Mouse (Mus musculus) kidney, adult 9 months (tissue): ENCODE measurements around the gene Olfr845.

Experiments
- DNase-seq: peaks from one replicate; pipeline ENCODE4 v3.0.0; 2022

Gene Olfr845

GRCm38 (mm10) chr9:19336157-19336556, at the start of gene Olfr845:
Olfr845 (plus strand) TSS chr9:19336457.
- no peak for DNase-seq

DNA sequence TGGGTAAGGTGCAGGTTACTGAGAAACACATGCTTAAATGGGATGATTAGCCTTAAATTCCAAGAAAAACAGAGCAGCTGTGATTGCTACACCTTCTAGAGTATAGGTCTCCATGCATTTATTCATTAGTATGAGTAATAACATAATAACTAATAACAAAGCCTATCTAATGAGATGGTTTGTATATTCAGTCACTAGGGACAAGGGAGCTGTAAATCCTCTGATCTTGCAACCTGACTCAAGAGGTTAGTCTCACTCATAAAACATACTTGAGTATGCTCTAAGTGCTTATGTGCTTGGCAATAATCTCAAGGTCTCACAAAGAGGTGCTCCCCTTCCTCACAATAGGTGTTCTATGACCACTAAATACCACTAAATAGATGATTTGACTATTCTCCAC, 20.2 kb upstream of the Olfr845 start, which contains the start of gene Olfr844:
TSS of gene Olfr844 (plus strand) at position 301 of the 400 bp plus-strand sequence.
- DNase-seq = no peak

DNA sequence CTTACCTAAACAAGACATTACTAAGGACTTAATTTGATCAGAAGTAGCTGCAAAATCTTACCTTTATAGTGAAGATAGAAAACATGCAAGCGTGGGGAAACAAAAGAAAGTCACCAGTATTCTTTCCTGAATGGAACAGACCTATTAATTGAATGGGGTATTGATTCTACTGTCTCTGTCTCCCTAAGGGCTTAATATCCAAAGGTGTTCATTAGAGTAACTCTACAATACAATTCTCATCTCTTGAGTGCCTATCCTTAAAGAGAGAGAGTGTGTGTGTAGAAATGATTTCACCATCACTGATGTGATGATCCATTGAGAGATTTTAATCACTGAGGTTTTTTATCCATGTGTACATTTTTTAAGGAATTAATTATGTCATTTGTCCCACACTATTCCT, 27.6 kb downstream of the Olfr845 start, which contains the start of gene Olfr846:
TSS of gene Olfr846 (minus strand) at position 101 of the 400 bp plus-strand sequence.
- DNase-seq = no peak

- DNase-seq = no peak
These were observed 42.3 kb downstream of the Olfr845 start, which contains the start of gene Olfr847 for GRCm38 (mm10) chr9:19378569-19378968. Olfr847 (minus strand) TSS chr9:19378669.
